Mouse (Mus musculus): ENCODE data around the gene Fam57b. TPM values are rescaled to one million over a fixed set of nuclear protein-coding genes. Genes with fewer than 3 reads are reported as not detected.
A peak's percentile ranks its signal among the peaks of the same experiment; 100 is the strongest.
"Not testable (repeated sequence)": the region's sequence is repeated elsewhere in the genome, so short reads cannot be mapped to it uniquely, and the experiment has no call there.

Gene Fam57b
- polyA plus RNA-seq, 1 experiment: 13.5 TPM

GRCm38 (mm10) chr7:126776598-126777057 is 20.8 kb upstream of the Fam57b start, which contains the start of gene Ypel3:
TSS of gene Ypel3 (plus strand) at chr7:126776955.
- Histone ChIP-seq H3K36me3 (replicated peaks; ENCODE audit: low read length) (peaks cover 75% of the 10 kb centered on the region), H3K4me3 (replicated peaks) (peak within 1 kb of the TSS; percentile 94), H3K9me3 (no peaks in the 10 kb centered on the region), H3K27me3 (replicated peaks) (no peaks in the 10 kb centered on the region), H3K4me1 (peaks cover 89% of the 10 kb centered on the region)
- TF ChIP-seq FLI1 (IDR thresholded peaks at IDR 0.05; ENCODE audit: low read length): no peak
- no peak for TF ChIP-seq GATA1 (IDR thresholded peaks at IDR 0.05; ENCODE audit: borderline replicate concordance, low read length)

GRCm38 (mm10) chr7:126777476-126777875 is 20.0 kb upstream of the Fam57b start:
- H3K36me3 ChIP-seq (replicated peaks; ENCODE audit: low read length): peaks cover 76% of the 10 kb centered on the region
- H3K4me1 ChIP-seq: peaks cover 88% of the 10 kb centered on the region

GRCm38 (mm10) chr7:126778147-126778546 is 19.3 kb upstream of the Fam57b start:
- peak overlapping the region; percentile 94 for H3K4me3 ChIP-seq (replicated peaks)
- H3K9me3 ChIP-seq: no peaks in the 10 kb centered on the region
- peaks cover 88% of the 10 kb centered on the region for H3K4me1 ChIP-seq
- peaks cover 78% of the 10 kb centered on the region for H3K36me3 ChIP-seq (replicated peaks; ENCODE audit: low read length)
- H3K27me3 ChIP-seq (replicated peaks): no peaks in the 10 kb centered on the region
- TF ChIP-seq GATA1 (IDR thresholded peaks at IDR 0.05; ENCODE audit: borderline replicate concordance, low read length): no peak
- no peak for TF ChIP-seq FLI1 (IDR thresholded peaks at IDR 0.05; ENCODE audit: low read length)

More at GRCm38 (mm10) chr7:126777476-126777875, 20.0 kb upstream of the Fam57b start:
- Histone ChIP-seq H3K27me3 (replicated peaks) (no peaks in the 10 kb centered on the region), H3K9me3 (no peaks in the 10 kb centered on the region), H3K4me3 (replicated peaks) (peak overlapping the region; percentile 94)
- no peak for TF ChIP-seq GATA1 (IDR thresholded peaks at IDR 0.05; ENCODE audit: borderline replicate concordance, low read length)
- no peak for TF ChIP-seq FLI1 (IDR thresholded peaks at IDR 0.05; ENCODE audit: low read length)

GRCm38 (mm10) chr7:126779101-126779500 is 18.4 kb upstream of the Fam57b start:
- H3K36me3 ChIP-seq (replicated peaks; ENCODE audit: low read length): peaks cover 81% of the 10 kb centered on the region
- H3K27me3 ChIP-seq (replicated peaks); H3K9me3 ChIP-seq: not testable (repeated sequence)
- peak overlapping the region; percentile 47 for H3K4me3 ChIP-seq (replicated peaks)
- H3K4me1 ChIP-seq: peaks cover 82% of the 10 kb centered on the region

- peaks cover 77% of the 10 kb centered on the region for H3K4me1 ChIP-seq
- H3K27me3 ChIP-seq (replicated peaks): no peaks in the 10 kb centered on the region
- H3K36me3 ChIP-seq (replicated peaks; ENCODE audit: low read length): peaks cover 84% of the 10 kb centered on the region
- H3K9me3 ChIP-seq: no peaks in the 10 kb centered on the region
- TF ChIP-seq GATA1 (IDR thresholded peaks at IDR 0.05; ENCODE audit: borderline replicate concordance, low read length): no peak
- TF ChIP-seq FLI1 (IDR thresholded peaks at IDR 0.05; ENCODE audit: low read length): no peak
- peak overlapping the region; percentile 86 for H3K4me3 ChIP-seq (replicated peaks)
These were observed 17.2 kb upstream of the Fam57b start for GRCm38 (mm10) chr7:126779983-126780970.

- TF ChIP-seq FLI1 (IDR thresholded peaks at IDR 0.05; ENCODE audit: low read length): no peak
- TF ChIP-seq GATA1 (IDR thresholded peaks at IDR 0.05; ENCODE audit: borderline replicate concordance, low read length): no peak
- H3K4me1 ChIP-seq: peaks cover 69% of the 10 kb centered on the region
These were observed 16.4 kb upstream of the Fam57b start, which contains the start of gene Tbx6 for GRCm38 (mm10) chr7:126780971-126781635. TSS of gene Tbx6 (plus strand) at chr7:126781483.

GRCm38 (mm10) chr7:126781661-126782370 is 15.7 kb upstream of the Fam57b start:
- peaks cover 92% of the 10 kb centered on the region for H3K36me3 ChIP-seq (replicated peaks; ENCODE audit: low read length)
- no peak overlapping the region for H3K4me3 ChIP-seq (replicated peaks)
- TF ChIP-seq FLI1 (IDR thresholded peaks at IDR 0.05; ENCODE audit: low read length) (no peak), GATA1 (IDR thresholded peaks at IDR 0.05; ENCODE audit: borderline replicate concordance, low read length) (no peak)
- H3K9me3 ChIP-seq: no peaks in the 10 kb centered on the region
- H3K27me3 ChIP-seq (replicated peaks): no peaks in the 10 kb centered on the region
- H3K4me1 ChIP-seq: peaks cover 63% of the 10 kb centered on the region

More at GRCm38 (mm10) chr7:126780971-126781635, 16.4 kb upstream of the Fam57b start, which contains the start of gene Tbx6:
- Histone ChIP-seq H3K4me3 (replicated peaks) (peak within 1 kb of the TSS; percentile 86), H3K27me3 (replicated peaks) (no peaks in the 10 kb centered on the region), H3K9me3 (no peaks in the 10 kb centered on the region), H3K36me3 (replicated peaks; ENCODE audit: low read length) (peaks cover 85% of the 10 kb centered on the region)

GRCm38 (mm10) chr7:126782693-126783092 is 14.8 kb upstream of the Fam57b start:
- TF ChIP-seq FLI1 (IDR thresholded peaks at IDR 0.05; ENCODE audit: low read length) (no peak), GATA1 (IDR thresholded peaks at IDR 0.05; ENCODE audit: borderline replicate concordance, low read length) (no peak)
- Histone ChIP-seq H3K36me3 (replicated peaks; ENCODE audit: low read length) (peaks cover 97% of the 10 kb centered on the region), H3K4me3 (replicated peaks) (no peak overlapping the region), H3K27me3 (replicated peaks) (no peaks in the 10 kb centered on the region), H3K9me3 (no peaks in the 10 kb centered on the region), H3K4me1 (peaks cover 55% of the 10 kb centered on the region)

GRCm38 (mm10) chr7:126784469-126784868 is 13.0 kb upstream of the Fam57b start:
- Histone ChIP-seq H3K4me1 (peaks cover 53% of the 10 kb centered on the region), H3K9me3 (no peaks in the 10 kb centered on the region), H3K36me3 (replicated peaks; ENCODE audit: low read length) (peaks cover 100% of the 10 kb centered on the region), H3K27me3 (replicated peaks) (no peaks in the 10 kb centered on the region), H3K4me3 (replicated peaks) (no peak overlapping the region)
- TF ChIP-seq FLI1 (IDR thresholded peaks at IDR 0.05; ENCODE audit: low read length): no peak
- TF ChIP-seq GATA1 (IDR thresholded peaks at IDR 0.05; ENCODE audit: borderline replicate concordance, low read length): no peak
